Mouse (Mus musculus) mouse trophoblast stem cell (cell line): ENCODE results near the gene Gm20388.
"Not testable (repeated sequence)": the region's sequence is repeated elsewhere in the genome, so short reads cannot be mapped to it uniquely, and the experiment has no call there.

ENCODE experiments used
- in situ Hi-C, 2 experiments: fragments of 300-500 bp; cut with MseI, MboI; formaldehyde crosslinking; loops; 2 replicates in 1 of 2; 3 replicates in 1 of 2; pipeline ENCODE4 v1.15.1; 2025

Gene Gm20388

DNA sequence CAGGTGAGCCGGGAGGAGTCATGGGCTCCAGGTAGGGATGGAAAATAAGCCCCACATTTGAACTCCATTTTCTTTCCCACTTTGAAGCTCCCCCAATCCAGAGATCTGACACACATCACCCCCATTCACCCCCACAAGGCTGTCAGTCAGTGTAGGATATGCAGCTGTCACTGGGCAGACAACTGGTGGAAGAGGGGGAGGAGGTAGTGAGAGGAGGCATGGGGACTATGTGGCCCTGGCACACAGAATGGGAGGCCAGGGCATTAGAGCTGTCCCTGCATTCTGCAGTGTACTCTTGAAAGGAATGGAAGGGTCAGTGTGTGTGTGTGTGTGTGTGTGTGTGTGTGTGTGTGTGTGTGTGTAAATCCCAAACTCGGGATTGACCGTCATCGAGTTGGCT, 3984.6 kb downstream of the Gm20388 start:
- in situ Hi-C loops = no loop called here

DNA sequence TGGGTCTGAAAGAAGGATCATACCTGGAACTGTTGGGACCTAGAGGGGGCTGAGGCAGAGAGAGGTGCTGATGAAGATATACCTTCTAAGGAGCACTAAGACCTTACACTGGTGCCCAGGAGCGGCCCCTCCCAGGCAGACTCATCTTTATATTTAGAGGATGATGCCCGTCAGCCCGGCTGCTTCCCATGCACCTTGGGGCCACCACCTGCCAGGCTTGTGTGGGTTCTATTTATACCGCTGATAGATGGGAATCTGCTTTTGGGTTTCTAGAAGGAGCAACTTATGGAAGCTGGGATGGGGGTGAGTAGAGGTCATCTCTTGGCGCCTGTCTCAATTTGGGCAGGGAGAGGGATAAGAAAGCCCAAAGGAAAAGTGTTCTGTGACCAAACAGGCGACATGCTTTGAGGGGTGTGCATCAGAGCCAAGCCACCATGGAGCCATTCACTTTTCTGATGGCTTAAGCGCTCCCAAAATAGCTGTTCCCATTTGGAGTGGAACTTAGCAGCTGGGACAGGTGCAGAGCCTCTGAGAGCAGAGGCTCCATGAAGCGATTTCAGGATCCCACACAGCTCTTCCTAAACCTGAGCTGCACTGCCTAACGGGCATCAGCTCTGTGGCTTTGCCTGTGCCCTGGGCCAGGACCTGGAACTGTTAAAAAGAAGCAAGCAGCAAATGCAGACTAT, 3985.2 kb downstream of the Gm20388 start:
- in situ Hi-C loops = no loop called here

DNA sequence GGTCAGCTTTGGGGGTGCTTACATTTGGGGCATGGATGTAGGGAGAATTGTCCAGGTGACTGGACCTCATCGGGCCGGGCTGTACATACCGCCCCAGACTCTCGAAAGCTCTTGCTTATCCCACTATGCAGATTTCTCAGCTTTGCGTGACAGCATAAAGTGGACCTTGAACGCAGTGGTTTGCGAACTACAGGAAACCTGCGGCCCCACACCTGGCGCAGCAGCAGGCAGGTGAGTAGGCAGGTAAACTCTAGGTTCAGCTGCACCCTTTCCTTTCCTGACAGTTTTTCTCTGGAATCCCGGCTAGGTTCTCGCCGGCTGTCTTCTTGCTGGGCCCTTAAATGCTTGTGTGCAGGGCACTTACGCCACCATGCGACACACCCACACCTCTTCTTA, 3985.7 kb downstream of the Gm20388 start:
- in situ Hi-C loops = no loop called here

DNA sequence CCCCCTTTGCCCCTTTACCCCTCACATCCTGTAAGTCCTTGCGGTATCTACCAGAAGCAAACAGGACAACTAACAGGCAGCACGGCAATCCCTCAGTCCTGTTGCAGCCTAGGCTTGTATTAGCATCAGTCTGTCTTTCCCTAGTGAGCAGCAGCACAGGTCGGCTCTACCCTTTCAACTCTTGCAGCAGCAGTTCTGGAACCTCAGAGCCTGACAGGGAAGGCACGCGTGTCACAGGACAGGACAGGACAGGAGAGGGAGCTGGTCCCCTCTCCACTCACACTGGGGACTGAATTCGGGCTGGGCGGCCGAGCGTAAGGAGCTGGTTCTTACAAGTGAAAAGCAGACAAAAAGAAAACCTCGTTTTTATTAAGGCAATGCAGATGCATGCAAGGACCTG, 3986.1 kb downstream of the Gm20388 start:
- in situ Hi-C loops = no loop called here

DNA sequence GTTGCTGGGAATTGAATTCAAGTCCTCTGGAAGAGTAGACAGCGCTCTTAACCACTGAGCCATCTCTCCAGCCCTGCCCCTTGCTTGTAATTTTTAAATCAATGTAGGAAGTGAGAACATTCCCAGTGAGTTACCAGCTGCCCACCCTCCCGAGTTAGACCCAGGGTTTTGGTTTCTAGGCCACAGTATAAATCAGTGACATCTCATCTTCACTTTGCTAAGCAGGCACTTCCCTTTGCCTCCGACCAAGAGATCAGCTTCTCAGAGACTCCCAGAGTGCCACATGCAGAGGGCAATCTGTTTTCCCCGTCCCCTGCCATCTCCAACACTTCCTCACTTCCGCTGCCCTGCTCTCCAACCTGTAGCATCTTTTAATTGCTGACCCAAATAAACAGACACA, 3987.9 kb downstream of the Gm20388 start:
- in situ Hi-C loops = no loop called here

DNA sequence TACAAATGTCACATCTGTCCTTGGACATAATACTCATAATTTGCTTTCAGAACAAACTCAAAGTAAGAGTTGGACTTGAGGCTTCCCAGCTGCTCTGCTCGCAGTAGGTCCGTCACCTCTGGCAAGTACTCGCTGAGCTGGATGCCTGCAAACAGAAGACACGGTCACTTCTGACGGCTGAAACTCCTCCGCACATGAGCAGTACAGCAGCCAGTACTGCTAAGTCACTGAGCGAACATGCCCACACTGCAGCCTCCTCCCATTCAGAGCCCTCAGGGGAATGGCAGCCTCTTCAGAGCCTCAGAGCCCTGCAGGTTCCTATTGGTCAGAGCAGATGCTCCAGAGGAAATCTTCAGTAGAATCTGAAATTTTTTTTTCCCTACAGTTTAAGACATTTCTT, 3988.7 kb downstream of the Gm20388 start:
- in situ Hi-C loops = no loop called here

DNA sequence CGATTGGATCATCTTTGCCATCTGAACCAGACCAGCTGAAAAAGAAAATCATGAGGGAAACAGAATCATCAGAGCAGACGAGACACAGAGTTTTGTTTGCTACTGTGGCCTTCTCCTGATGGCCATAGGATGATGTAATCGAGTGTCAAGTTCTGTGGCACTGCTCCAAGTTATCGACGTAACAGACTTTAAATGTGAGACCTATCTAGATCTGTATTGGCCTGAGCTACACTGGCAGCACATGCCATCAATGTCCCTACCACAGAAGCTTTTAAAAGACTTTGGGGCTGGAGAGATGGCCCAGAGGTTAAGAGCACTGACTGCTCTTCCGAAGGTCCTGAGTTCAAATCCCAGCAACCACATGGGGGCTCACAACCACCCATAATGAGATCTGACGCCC, 3992.0 kb downstream of the Gm20388 start:
- in situ Hi-C loops = loop anchor here in 1 of 2 experiments (10.0 kb wide), 1 partner anchor 108 kb away; no protein-coding TSS in a partner anchor

DNA sequence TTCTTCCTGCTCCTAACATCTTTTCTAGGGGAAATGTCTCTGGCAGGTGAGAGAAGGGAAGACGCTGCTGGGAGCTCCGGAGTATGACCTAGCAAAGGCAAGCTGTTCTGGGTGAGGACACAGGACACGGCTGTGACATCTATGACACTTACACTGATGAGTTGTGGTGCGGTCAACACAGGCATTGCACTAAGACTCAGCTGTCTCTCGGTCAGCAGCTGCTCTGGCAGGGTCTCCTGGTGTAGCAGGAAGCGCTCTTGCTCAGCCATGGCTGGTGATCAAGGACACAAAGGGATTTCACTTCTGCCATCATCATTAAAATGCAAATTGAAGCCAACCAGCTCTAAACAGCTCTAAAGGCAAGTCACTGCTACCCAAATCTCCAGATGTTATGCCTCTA, 3997.0 kb downstream of the Gm20388 start:
- in situ Hi-C loops = loop anchor here in 1 of 2 experiments (10.0 kb wide), 1 partner anchor 113 kb away; no protein-coding TSS in a partner anchor

DNA sequence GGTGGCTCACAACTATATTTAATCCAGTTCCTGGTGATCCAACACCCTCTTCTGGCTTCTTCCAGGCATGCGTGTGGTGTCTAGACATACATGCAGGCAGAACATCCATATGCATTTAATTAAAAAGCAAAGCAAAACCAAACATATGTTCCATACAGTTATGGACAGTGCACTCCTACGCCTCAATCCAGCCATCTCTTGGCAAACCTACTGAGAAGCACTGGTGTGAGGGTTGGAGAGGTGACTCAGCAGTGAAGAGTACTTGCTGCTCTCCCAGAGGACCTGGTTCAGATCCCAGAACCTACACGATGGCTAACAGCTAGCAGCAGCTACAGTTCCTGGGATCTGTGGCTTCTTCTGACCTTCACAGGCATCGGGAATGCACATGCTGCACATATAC, 4001.6 kb downstream of the Gm20388 start:
- in situ Hi-C loops = no loop called here

DNA sequence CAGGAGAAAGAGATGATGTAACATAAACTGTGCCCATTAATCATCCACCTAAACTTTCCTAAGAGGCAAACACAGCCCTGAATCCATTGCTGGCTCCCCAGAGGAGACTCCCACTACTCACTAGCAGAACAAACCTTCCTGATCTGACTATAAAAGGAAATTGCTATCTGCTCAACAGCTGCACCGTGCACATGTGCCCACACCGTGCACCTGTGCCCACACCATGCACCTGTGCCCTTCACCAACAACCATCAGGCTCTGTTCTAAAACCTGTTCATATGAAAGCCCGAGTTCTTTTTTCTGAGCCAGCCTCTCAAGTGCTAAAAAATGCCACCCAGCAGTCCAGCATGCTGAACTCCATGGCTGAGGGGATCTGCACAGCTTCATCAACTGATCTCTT, 4004.0 kb downstream of the Gm20388 start:
- in situ Hi-C loops = no loop called here

DNA sequence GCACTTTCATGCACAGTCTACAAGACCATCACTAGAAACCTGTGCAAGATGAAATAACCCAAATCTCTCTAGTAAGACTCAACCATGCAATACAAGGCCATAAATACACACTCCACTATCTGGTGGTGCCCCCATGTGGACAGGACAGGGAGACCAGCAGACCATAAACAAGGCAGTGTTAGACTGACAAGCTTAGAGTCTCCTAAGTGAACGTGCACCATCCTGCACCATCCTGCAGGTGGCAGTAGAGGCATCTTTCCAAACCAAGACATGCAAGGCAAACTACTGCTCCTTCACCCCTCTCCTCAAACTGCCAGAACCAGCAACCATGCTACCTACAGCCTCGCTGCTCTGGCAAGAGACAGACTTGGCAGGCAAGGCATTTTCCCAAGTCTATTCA, 4014.1 kb downstream of the Gm20388 start:
- in situ Hi-C loops = no loop called here

DNA sequence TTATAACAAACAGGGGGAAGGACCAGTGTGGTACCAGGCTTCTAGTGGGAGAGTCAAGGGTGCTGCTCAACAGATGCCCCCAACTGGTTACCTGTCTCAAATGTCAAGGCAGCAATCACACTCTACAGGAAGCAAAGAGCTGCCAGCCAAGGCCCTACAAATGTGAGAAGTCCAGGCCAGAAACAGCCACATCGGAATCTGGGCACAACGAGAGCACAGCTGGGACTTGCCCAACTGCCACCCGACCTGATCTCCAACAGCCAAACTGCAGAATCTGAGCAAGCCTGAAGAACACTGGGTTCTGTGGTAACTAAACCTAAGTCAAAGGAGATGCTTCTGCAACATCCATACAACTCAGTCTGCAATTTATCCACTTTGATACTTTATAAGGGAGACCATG, 4015.0 kb downstream of the Gm20388 start:
- in situ Hi-C loops = no loop called here

DNA sequence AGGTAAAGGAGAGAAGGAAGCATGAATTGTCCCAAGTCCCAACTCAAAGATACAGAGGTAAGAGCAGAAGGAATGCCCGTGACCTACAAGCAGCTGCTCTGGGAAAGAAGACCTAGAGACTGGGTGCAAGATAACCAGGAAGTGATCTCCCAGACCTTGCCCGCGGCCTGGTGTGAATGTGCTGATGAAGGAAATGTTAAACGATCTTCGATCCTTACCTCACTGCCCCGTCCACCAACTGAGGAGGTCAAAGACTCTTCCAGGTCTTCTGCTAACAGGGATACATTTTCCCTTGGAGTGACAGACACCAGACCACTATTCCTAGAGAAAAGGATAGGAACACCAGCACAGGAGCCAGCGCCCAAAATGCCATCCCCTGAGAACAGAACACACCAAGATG, 4018.4 kb downstream of the Gm20388 start:
- in situ Hi-C loops = no loop called here

DNA sequence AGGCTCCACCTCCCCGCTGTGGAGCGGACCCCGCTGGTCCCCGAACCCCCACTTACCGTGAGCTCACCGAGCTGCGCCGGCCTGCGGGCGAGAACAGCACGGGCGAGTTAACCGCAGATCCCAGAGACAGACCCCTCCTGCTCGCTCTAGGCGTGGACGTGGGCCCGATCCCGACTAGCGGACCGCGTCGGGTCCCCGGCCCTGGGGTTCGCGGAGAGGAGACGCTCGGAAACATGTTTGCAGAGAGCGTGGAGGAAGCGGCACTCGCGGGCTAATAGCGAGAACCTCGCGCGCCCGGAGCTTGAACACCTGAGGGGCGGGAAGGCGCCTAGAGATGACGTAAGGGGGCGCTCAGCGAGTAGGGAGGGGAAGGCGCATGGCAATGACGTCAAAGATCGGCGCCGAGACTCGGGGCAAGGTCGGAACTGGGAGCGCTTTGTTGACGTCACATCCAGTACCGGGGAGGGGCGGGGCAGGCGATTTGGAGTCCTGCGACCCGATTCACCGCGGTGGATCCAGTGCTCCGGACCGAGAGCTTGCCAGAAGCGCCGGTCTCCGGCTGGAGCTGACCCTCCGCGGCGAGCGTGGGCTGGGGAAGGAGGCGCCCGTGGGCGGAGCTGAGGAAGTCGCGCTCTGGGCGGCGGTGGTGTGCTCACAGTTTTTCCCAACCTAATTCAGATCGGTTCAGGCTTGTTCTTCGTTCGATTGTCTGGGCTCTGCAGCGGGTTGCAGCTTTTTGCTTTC, 4038.5 kb downstream of the Gm20388 start, which contains the start of gene Nup133:
Gene Nup133, minus strand, starts transcription at position 324 of the 744 bp plus-strand sequence.
- in situ Hi-C loops = no loop called here

DNA sequence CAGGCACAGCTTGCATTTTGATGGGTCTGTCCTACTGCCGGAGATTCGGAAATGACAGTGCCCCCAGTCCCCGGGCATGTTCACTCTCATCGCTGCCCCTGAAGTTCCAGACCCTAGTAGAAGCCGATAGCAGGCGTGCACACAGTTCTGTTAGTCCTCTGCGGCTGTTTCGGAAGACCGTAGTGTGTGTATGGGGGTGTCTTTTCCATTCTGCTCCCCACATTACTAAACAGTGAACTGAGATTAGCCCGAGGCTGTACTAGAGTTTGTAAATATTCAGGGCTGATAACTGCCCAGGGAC, 4039.0 kb downstream of the Gm20388 start:
- in situ Hi-C loops = no loop called here

DNA sequence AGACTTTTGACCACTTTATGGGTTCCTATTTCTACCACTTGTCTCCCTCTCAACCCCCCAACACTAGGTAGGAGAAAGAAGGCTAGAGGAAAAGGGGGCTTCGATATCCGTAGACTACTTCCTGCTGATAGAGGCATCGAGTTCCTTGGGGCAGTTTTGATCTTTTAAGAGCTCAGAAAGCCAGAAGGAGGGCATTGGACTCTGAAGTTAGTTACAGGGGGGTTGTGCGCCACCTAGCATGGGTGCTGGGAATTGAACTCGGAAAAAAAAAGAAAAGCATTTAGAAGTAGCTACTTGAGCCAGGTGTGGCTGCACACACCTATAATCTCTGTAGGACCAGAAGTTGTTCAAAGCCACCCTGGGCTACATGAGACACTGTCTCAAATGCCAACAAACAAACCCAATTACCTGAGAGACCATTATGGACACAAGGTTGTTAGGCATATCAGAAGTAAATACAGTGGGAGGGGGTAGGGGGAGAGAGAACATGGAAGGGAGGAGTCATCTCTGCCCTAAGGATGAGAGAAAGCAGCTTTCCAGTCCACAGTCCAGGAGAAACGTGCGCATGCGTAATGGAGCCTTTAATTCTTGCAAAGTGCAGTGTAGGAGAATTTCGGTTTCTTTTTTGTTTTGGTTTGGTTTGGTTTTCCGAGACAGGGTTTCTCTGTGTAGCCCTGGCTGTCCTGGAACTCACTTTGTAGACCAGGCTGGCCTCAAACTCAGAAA, 4039.6 kb downstream of the Gm20388 start:
- in situ Hi-C loops = no loop called here

DNA sequence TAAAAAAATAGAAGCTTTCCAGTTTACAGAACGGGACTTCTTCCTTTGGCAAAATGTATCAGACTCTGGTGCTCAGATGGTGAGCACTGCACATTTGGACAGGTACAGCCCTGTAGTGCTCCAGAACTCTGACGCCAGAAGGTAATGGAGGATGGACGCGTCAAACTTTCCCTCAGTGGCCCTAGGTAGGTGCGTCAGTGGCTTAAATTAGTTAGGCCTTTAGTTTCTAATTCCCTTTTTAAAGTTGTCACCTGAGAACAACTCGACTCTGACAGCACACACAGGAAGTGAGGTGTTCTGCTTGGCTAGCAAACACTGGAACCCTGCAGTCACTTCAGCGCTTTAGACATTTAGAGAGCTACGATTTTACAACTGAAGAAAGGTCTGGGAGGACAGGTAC, 4043.0 kb downstream of the Gm20388 start:
- in situ Hi-C loops = no loop called here

DNA sequence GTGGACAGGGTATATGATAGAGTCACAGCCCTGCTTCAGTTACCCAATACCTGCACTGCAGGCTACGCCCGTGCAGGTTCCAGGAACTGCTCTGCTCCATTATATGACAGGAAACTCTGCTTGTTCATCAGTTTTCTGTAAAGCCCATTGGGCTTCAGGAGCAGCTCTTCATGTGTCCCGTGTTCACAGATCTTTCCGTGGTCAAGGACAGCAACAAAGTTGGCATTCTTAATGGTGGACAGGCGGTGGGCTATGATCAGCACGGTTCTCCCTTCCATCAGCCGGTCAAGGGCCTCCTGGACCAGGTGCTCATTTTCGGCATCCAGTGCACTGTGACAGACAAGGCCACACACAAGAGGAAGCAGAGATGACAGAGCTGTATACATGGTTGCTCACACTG, 4043.6 kb downstream of the Gm20388 start:
- in situ Hi-C loops = no loop called here

DNA sequence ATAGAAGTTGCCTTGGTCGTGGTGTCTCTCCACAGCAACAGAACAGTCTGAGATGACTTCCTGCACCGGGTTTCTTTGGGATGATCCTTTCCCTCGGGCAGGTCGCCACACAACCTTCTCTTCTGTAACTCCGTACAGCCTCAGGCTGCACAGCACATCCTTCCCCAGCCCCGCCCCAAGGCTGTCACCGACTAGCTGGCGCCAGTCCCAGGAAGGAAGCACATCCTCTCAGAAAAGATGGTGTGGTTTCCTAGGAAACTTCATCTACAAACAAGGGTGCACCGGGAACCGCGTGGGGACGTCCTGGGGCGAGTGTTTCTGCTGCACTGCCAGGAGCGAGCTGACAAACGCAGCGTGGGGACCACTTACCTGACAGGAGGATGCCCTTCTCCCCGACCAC, 4047.5 kb downstream of the Gm20388 start:
- in situ Hi-C loops = no loop called here

DNA sequence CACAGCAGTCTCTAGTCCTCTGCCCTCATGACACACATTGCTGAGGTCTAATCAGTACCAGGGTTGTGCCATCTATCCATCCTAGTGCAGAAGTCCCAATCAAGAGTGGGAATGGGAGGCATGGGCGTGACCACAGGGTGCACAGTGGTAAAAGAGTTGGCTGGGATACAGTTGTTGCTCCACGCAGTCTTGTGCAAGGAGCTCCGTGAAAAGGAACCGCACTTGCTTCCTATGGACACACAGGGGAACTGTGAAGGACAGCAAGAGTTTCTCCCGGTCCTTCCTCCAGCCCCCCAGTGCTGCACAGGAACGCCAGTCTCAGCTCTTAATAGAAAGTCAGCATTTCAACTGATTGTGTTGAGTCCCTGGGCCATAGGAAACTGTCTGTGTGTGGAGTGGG, 4048.8 kb downstream of the Gm20388 start:
- in situ Hi-C loops = no loop called here

DNA sequence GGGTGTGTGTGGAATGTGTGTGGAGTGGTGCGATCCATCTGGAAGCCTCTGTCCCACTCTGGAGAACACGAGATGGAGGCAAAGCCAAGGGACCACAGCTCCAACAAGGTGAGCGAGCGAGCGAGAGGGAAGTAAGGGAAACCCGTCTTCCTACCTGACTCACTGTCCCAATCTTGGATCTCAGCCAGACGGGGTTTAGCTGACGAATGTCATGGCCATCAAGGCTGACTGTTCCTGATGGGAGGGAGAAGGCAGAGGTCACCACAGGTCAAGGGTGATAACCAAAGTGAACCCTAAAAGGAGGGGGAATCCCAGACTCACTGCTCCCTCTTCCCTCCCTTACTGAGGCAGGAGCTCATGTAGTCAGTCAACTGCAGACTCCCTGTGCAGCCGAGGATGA, 4049.4 kb downstream of the Gm20388 start:
- in situ Hi-C loops = no loop called here

DNA sequence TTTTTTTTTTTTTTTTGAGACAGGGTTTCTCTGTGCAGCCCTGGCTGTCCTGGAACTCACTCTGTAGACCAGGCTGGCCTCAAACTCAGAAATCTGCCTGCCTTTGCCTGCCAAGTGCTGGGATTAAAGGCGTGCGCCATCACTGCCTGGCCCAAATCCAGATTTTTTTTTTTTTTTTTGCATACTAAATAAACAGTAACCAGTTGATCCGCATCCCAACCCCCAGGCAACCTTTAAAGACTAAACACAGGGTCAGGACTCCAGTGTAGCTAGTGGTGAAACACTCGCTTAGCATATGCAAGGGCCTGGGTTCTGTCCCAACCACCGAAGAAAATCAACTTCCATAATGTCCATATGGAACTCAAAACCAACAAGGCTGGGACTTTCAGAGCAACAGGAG, 4049.9 kb downstream of the Gm20388 start:
- in situ Hi-C loops = not testable (repeated sequence)

DNA sequence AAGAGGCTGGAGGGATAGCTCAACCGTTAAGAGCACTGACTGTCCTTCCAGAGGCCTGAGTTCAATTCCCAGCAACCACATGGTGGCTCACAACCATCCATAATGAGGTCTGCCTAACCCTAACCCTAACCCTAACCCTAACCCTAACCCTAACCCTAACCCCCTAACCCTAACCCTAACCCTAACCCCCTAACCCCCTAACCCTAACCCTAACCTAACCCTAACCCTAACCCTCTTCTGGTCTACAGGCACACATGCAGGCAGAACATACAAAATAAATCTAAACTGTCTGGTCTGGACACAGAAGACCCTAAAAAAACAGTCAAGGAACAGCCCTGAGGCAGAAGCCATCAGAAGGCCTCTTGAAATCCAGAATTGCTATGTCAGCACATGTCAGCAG, 4050.7 kb downstream of the Gm20388 start:
- in situ Hi-C loops = no loop called here
